Mouse (Mus musculus): Measurements from ENCODE around the gene Serpina3b.

Gene Serpina3b

GRCm38 (mm10) chr12:104175636-104176035, 47.8 kb downstream of the Serpina3b start:
- in situ Hi-C loops (cut with MboI, MseI) = no loop called here

- in situ Hi-C loops (cut with MboI, MseI) = no loop called here
These were observed 50.8 kb downstream of the Serpina3b start for GRCm38 (mm10) chr12:104178577-104178976.

- in situ Hi-C loops (cut with MboI, MseI) = no loop called here
These were observed 51.2 kb downstream of the Serpina3b start for GRCm38 (mm10) chr12:104178987-104179386.

GRCm38 (mm10) chr12:104185046-104185445, 57.2 kb downstream of the Serpina3b start:
- in situ Hi-C loops (cut with MboI, MseI) = no loop called here

GRCm38 (mm10) chr12:104186041-104186581, 58.3 kb downstream of the Serpina3b start:
- in situ Hi-C loops (cut with MboI, MseI) = no loop called here

All from T-helper 2 cell (primary cell).